Mouse (Mus musculus) limb, embryonic 11.5 days (tissue): ENCODE results near the gene Fam53b. TPM values are rescaled to one million over a fixed set of nuclear protein-coding genes. Genes with fewer than 3 reads are reported as not detected.

Source experiments
- ATAC-seq: fragments of 200-750 bp; cut with Nextera tagmentation; 2 replicates; pipeline ENCODE4 v1.8.0; 2017; ENCODE audit warnings: low read depth; ENCODE audit not compliant: insufficient number of reproducible peaks, low FRiP score, low TSS enrichment
- DNase-seq: peaks from one replicate; pipeline ENCODE4 v3.0.0-alpha.2; 2015; ENCODE audit warnings: low spot score
- H3K27ac ChIP-seq: fragments of 300-500 bp; sonication (generic); replicated peaks from 2 replicates; pipeline ENCODE4 v1.5.1; 2014; ENCODE audit warnings: low read depth, mild to moderate bottlenecking, low read length
- H3K27me3 ChIP-seq: fragments of 300-500 bp; sonication (generic); 2 replicates; pipeline ENCODE4 v1.6.1; 2014; ENCODE audit warnings: mild to moderate bottlenecking, low read length, mixed read lengths; ENCODE audit not compliant: control insufficient read depth, insufficient read depth
- H3K36me3 ChIP-seq: fragments of 300-500 bp; sonication (generic); 2 replicates; pipeline ENCODE4 v1.6.1; 2014; ENCODE audit warnings: mild to moderate bottlenecking, low read length, moderate library complexity, mixed read lengths; ENCODE audit not compliant: control insufficient read depth, insufficient read depth
- H3K4me1 ChIP-seq: fragments of 300-500 bp; sonication (generic); 2 replicates; pipeline ENCODE4 v1.6.1; 2014; ENCODE audit warnings: low read length, mixed read lengths; ENCODE audit not compliant: control insufficient read depth, insufficient read depth
- H3K4me2 ChIP-seq: fragments of 300-500 bp; sonication (generic); 2 replicates; pipeline ENCODE4 v1.6.1; 2014; ENCODE audit warnings: low read depth, mild to moderate bottlenecking, moderate library complexity; ENCODE audit not compliant: severe bottlenecking
- H3K4me3 ChIP-seq: fragments of 300-500 bp; sonication (generic); 2 replicates; pipeline ENCODE4 v1.5.1; 2014; ENCODE audit warnings: low read depth, low read length
- H3K9ac ChIP-seq: fragments of 300-500 bp; sonication (generic); 2 replicates; pipeline ENCODE4 v1.6.1; 2014; ENCODE audit warnings: mild to moderate bottlenecking, low read length
- H3K9me3 ChIP-seq: fragments of 300-500 bp; sonication (generic); 2 replicates; pipeline ENCODE4 v1.6.1; 2016; ENCODE audit warnings: low read length; ENCODE audit not compliant: control insufficient read depth
- WGBS: fragments of 180-500 bp; shearing (Covaris S2); extraction: QIAGEN DNeasy Blood & Tissue Kit; methylation state at CpG from one replicate; pipeline ENCODE4 v1.1.7; 2014; 5-methylcytosine and 5-hydroxymethylcytosine counted together
- polyA plus RNA-seq: library from polyadenylated mRNA; unstranded; fragments of >200 nt; fragmentation: Nextera tagmentation; extraction: Ambion mirVana; gene quantifications from 2 replicates; pipeline ENCODE4 v1.2.1, GENCODE M21; 2014

The Fam53b gene
- polyA plus RNA-seq, 1 experiment from 2014 or later: 23.8 TPM

- H3K9ac ChIP-seq: no peak overlapping the region
- no peak overlapping the region for H3K27ac ChIP-seq
- DNase-seq: no peak
- no peaks in the 10 kb centered on the region for H3K27me3 ChIP-seq
- WGBS: 86% methylated on average over 11 of the region's 11 CpGs
- no peak overlapping the region for H3K4me2 ChIP-seq
- no peaks in the 10 kb centered on the region for H3K9me3 ChIP-seq
- H3K4me1 ChIP-seq: peaks cover 7% of the 10 kb centered on the region; the same call in 1 of the 2 replicates
- H3K4me3 ChIP-seq: no peak overlapping the region
- no peak for ATAC-seq
- no peaks in the 10 kb centered on the region; the same call in 1 of the 2 replicates for H3K36me3 ChIP-seq
These were observed 11.0 kb downstream of the Fam53b start for GRCm38 (mm10) chr7:132802691-132803090.

DNA sequence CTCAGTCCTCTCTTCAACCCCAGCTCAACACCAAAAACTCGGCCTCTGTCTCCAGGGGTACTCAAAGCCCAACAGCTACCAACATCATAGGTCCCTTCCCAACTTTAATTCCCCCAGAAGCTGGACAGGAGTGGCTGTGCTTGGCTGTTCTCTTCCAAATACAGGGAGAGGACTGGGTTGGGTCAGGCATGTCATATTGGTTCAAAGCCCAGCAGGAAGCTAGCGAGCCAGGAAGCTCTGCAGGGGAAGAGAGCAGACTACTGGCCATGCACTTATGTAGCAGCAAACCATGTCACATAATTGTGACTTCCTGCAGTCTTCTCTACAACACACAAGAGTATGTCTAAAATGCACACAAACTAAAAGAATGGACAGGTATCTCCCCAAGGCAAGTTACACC, 11.6 kb downstream of the Fam53b start:
- no peak overlapping the region for H3K4me2 ChIP-seq
- DNase-seq (no peak), ATAC-seq (no peak)
- 73% methylated on average over 2 of the region's 2 CpGs for WGBS
- H3K4me3 ChIP-seq: no peak overlapping the region
- no peaks in the 10 kb centered on the region; the same call in 1 of the 2 replicates for H3K36me3 ChIP-seq
- peaks cover under 1% of the 10 kb centered on the region; the same call in 1 of the 2 replicates for H3K4me1 ChIP-seq
- no peaks in the 10 kb centered on the region for H3K9me3 ChIP-seq
- no peak overlapping the region for H3K9ac ChIP-seq
- no peak overlapping the region for H3K27ac ChIP-seq
- H3K27me3 ChIP-seq: no peaks in the 10 kb centered on the region

DNA sequence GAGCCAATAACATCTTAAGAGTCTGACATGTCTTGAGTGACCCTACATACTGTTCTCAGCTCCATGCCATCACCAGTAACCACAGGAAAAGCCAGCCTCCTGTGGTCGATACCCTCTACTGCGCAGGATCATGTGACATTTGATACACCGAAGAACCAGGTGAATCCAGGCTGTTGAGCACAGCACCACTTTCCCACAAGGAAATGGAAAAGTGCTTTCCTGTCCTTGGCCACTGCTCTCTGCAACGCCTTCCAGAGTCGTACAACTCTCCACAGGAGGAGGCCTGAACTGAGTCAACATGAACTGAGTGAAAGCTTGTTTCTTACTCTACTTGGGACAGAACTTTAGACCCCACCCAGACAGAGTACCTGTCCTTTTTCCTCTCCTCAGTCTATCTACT, 12.2 kb downstream of the Fam53b start:
- Histone ChIP-seq H3K9me3 (no peaks in the 10 kb centered on the region), H3K9ac (no peak overlapping the region), H3K4me2 (no peak overlapping the region), H3K4me3 (no peak overlapping the region), H3K27ac (no peak overlapping the region), H3K27me3 (no peaks in the 10 kb centered on the region), H3K4me1 (no peaks in the 10 kb centered on the region), H3K36me3 (no peaks in the 10 kb centered on the region; the same call in 1 of the 2 replicates)
- DNase-seq (no peak), ATAC-seq (no peak)
- WGBS: 83% methylated on average over 5 of the region's 5 CpGs

GRCm38 (mm10) chr7:132800868-132801267, 12.8 kb downstream of the Fam53b start:
- no peak overlapping the region for H3K9ac ChIP-seq
- no peaks in the 10 kb centered on the region for H3K27me3 ChIP-seq
- no peak for ATAC-seq
- no peak overlapping the region for H3K4me2 ChIP-seq
- no peaks in the 10 kb centered on the region for H3K4me1 ChIP-seq
- H3K9me3 ChIP-seq: no peaks in the 10 kb centered on the region
- WGBS: 93% methylated on average over 10 of the region's 10 CpGs
- no peak overlapping the region for H3K4me3 ChIP-seq
- no peak overlapping the region for H3K27ac ChIP-seq
- no peak for DNase-seq
- no peaks in the 10 kb centered on the region; the same call in 1 of the 2 replicates for H3K36me3 ChIP-seq

DNA sequence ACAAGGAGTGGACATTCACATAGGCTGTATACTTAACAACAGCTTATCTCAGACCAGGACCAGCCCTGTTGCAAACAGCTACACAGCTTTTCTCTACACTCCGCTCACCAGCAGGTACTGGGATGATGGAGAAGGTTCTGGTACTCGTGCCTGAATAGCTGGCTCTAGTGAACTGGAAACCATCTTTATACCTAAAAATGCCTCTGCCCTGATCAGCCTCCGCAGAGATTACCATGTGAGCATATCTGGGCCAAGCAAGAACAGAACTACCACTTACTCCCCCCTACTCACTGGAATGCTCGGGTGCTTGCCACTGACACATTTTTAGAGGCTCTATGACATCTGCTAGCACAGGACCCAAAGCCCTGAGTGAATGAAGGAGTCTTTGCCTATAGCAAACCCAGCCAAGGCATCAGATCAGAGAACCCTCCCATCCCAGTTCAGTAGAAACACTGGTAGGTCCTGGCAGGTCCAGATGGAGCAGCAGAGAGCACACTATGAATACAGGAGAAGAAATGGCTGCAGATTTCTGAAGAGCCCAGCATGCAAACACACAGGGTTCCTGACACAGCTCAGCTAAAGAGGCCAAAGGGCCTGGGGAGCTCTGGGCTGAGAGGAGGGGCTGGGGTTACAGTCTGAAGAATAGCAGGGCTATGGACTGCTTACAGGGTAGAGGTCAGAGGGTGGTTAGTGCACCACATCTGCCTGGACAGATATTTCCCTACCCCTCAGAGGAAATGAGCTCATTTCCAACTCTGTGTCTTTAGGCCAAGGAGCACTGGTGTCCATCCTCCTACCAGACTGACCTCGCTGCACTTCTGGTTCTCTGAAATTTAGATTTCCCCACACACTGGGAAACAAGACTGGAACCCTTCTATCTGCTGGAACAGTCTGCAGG, 14.3 kb downstream of the Fam53b start:
- 84% methylated on average over 5 of the region's 5 CpGs for WGBS
- no peaks in the 10 kb centered on the region for H3K9me3 ChIP-seq
- DNase-seq (no peak), ATAC-seq (no peak)
- no peaks in the 10 kb centered on the region for H3K4me1 ChIP-seq
- no peak overlapping the region for H3K9ac ChIP-seq
- no peaks in the 10 kb centered on the region for H3K27me3 ChIP-seq
- H3K27ac ChIP-seq: no peak overlapping the region
- H3K36me3 ChIP-seq: no peaks in the 10 kb centered on the region; the same call in 1 of the 2 replicates
- H3K4me3 ChIP-seq: no peak overlapping the region
- no peak overlapping the region for H3K4me2 ChIP-seq

DNA sequence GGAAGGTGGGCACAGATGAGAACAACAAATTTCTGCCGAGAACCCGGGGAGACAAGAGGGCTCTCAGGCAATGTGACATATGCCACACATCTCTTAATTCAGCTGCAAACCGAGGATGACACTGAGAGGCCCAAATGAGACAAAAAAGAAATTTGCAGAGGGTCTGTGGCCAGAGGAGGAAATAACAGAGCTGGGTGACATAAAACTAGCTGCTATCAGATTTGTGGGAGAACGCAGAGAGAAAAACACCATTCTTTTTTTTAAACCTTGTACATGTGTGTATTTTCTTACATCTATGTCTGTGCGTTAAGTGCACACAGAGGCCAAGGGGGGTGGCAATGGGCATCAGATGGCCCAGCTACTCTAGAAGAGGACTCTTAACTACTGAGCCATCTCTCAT, 18.5 kb downstream of the Fam53b start:
- H3K4me1 ChIP-seq: 0 out of 2 replicates have a peak, but pooled peaks cover 4% of the 10 kb centered on the region
- ATAC-seq: no peak

DNA sequence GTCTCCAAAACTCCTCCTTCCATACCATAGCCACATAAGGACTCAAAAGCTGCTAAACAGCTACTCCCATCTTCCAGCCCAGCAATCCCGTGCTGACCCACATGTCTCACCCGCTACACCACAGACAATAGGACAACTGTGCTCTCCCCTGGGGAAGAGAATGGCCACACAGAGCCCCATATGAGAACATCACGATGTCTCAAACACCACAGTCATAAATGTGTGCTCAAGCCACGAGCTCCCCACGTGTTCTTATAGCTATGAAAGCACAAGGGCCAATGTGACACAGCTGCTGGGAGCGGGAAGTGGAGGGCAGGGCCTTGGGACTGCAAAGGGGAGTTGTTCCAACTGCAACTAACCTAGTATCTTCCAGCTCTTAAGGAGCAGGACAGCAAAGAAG, 20.2 kb downstream of the Fam53b start:
- 75% methylated on average over 6 of the region's 6 CpGs for WGBS
- ATAC-seq: no peak

More for the DNA sequence above, 18.5 kb downstream of the Fam53b start:
- Histone ChIP-seq H3K4me2 (no peak overlapping the region), H3K27me3 (no peaks in the 10 kb centered on the region), H3K9ac (no peak overlapping the region), H3K27ac (no peak overlapping the region), H3K9me3 (no peaks in the 10 kb centered on the region), H3K4me3 (no peak overlapping the region), H3K36me3 (no peaks in the 10 kb centered on the region)
- 92% methylated on average over 5 of the region's 5 CpGs for WGBS
- no peak for DNase-seq

DNA sequence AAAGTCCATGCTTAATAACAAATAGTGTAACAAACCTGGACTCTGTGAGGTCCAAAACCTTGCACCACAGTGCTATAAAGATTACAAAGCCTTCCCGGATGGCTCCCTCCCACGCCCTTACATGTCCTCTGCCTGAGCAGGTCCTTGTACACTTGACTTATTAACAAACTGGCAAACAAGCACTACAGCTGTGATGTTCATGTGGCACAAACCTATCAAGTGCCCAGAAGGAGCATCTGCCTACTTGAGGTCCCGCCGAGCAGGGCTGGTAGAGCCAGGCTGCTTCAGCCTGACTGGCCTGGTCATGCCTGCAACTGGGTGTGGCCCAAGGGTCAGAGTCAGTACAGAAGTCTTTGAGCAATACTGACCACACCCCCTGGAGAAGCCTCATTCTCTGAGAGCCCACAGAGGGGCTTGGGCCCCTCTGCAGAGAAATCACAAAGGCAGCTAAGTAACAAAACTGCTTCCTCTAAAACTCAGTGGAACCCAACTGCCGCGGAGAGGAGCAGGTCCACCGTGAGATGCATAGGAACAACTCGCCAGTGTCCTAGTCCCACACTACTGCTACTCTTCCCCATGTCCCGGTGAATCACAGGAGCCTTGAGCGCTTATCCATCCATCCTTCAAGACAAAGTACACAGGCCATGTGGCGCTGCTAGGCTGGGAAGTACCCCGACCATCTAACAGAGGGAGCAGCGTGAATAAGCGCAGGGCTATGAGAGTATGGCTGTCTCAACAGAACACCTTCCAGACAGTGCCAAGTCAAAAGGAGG, 23.1 kb downstream of the Fam53b start:
- DNase-seq (no peak), ATAC-seq (no peak)
- no peaks in the 10 kb centered on the region for H3K36me3 ChIP-seq
- 88% methylated on average over 14 of the region's 14 CpGs for WGBS
- H3K9ac ChIP-seq: no peak overlapping the region
- no peaks in the 10 kb centered on the region for H3K9me3 ChIP-seq
- 0 out of 2 replicates have a peak, but pooled peaks cover 4% of the 10 kb centered on the region for H3K4me1 ChIP-seq
- H3K27ac ChIP-seq: no peak overlapping the region
- no peaks in the 10 kb centered on the region for H3K27me3 ChIP-seq
- no peak overlapping the region for H3K4me3 ChIP-seq
- no peak overlapping the region for H3K4me2 ChIP-seq

More for the DNA sequence above, 20.2 kb downstream of the Fam53b start:
- H3K36me3 ChIP-seq: no peaks in the 10 kb centered on the region
- 0 out of 2 replicates have a peak, but pooled peaks cover 4% of the 10 kb centered on the region for H3K4me1 ChIP-seq
- no peaks in the 10 kb centered on the region for H3K9me3 ChIP-seq
- no peak overlapping the region for H3K9ac ChIP-seq
- DNase-seq: no peak
- H3K4me2 ChIP-seq: no peak overlapping the region
- no peak overlapping the region for H3K27ac ChIP-seq
- no peak overlapping the region for H3K4me3 ChIP-seq
- H3K27me3 ChIP-seq: no peaks in the 10 kb centered on the region
